Mouse (Mus musculus): ENCODE data around the gene Nup133. TPM values are rescaled to one million over a fixed set of nuclear protein-coding genes. Genes with fewer than 3 reads are reported as not detected.
A peak's percentile ranks its signal among the peaks of the same experiment; 100 is the strongest.
"Not testable (repeated sequence)": the region's sequence is repeated elsewhere in the genome, so short reads cannot be mapped to it uniquely, and the experiment has no call there.

Gene Nup133
- polyA plus RNA-seq, 1 experiment from 2014 or later = 63.0 TPM

- ATAC-seq (replicated peaks; ENCODE audit: insufficient number of reproducible peaks, low FRiP score, low TSS enrichment, low read depth) (no peak), DNase-seq (ENCODE audit: low spot score) (peak; percentile 62)
- WGBS = 75% methylated on average over 2 of the region's 2 CpGs
- H3K4me3 ChIP-seq (ENCODE audit: low read depth, low read length) = no peak overlapping the region
- no peaks in the 10 kb centered on the region; the same call in 1 of the 2 replicates for H3K36me3 ChIP-seq (replicated peaks; ENCODE audit: control insufficient read depth, insufficient read depth, low read depth, low read length)
- no peaks in the 10 kb centered on the region for H3K27me3 ChIP-seq (ENCODE audit: control insufficient read depth, insufficient read depth, low read length)
- H3K27ac ChIP-seq (replicated peaks; ENCODE audit: low read depth, low read length) = no peak overlapping the region
- H3K9me3 ChIP-seq (replicated peaks; ENCODE audit: control insufficient read depth, low read length) = no peaks in the 10 kb centered on the region
- no peak overlapping the region for H3K4me2 ChIP-seq (ENCODE audit: low read depth, low read length)
- no peak overlapping the region for H3K9ac ChIP-seq (replicated peaks; ENCODE audit: low read length)
- no peaks in the 10 kb centered on the region for H3K4me1 ChIP-seq (ENCODE audit: control insufficient read depth, insufficient read depth, low read length)
Observed at GRCm38 (mm10) chr8:123966896-123967295, 17.8 kb upstream of the Nup133 start.

- Histone ChIP-seq H3K9ac (replicated peaks; ENCODE audit: low read length) (no peak overlapping the region), H3K4me2 (ENCODE audit: low read depth, low read length) (no peak overlapping the region), H3K36me3 (replicated peaks; ENCODE audit: control insufficient read depth, insufficient read depth, low read depth, low read length) (no peaks in the 10 kb centered on the region), H3K27ac (replicated peaks; ENCODE audit: low read depth, low read length) (no peak overlapping the region), H3K4me3 (ENCODE audit: low read depth, low read length) (no peak overlapping the region), H3K27me3 (ENCODE audit: control insufficient read depth, insufficient read depth, low read length) (no peaks in the 10 kb centered on the region), H3K4me1 (ENCODE audit: control insufficient read depth, insufficient read depth, low read length) (no peaks in the 10 kb centered on the region), H3K9me3 (replicated peaks; ENCODE audit: control insufficient read depth, low read length) (no peaks in the 10 kb centered on the region)
- WGBS = 68% methylated on average over 1 of the region's 1 CpGs
- DNase-seq (ENCODE audit: low spot score) (no peak), ATAC-seq (replicated peaks; ENCODE audit: insufficient number of reproducible peaks, low FRiP score, low TSS enrichment, low read depth) (no peak)
Observed at GRCm38 (mm10) chr8:123961371-123961770, 12.3 kb upstream of the Nup133 start.

GRCm38 (mm10) chr8:123960556-123960955 is 11.5 kb upstream of the Nup133 start:
- H3K9ac ChIP-seq (replicated peaks; ENCODE audit: low read length); ATAC-seq (replicated peaks; ENCODE audit: insufficient number of reproducible peaks, low FRiP score, low TSS enrichment, low read depth); DNase-seq (ENCODE audit: low spot score); H3K4me3 ChIP-seq (ENCODE audit: low read depth, low read length); H3K4me1 ChIP-seq (ENCODE audit: control insufficient read depth, insufficient read depth, low read length); H3K36me3 ChIP-seq (replicated peaks; ENCODE audit: control insufficient read depth, insufficient read depth, low read depth, low read length); H3K27ac ChIP-seq (replicated peaks; ENCODE audit: low read depth, low read length); H3K9me3 ChIP-seq (replicated peaks; ENCODE audit: control insufficient read depth, low read length); H3K27me3 ChIP-seq (ENCODE audit: control insufficient read depth, insufficient read depth, low read length); H3K4me2 ChIP-seq (ENCODE audit: low read depth, low read length): not testable (repeated sequence)
- 91% methylated on average over 5 of the region's 5 CpGs for WGBS

- Histone ChIP-seq H3K4me2 (ENCODE audit: low read depth, low read length) (no peak overlapping the region), H3K4me3 (ENCODE audit: low read depth, low read length) (no peak overlapping the region), H3K27me3 (ENCODE audit: control insufficient read depth, insufficient read depth, low read length) (no peaks in the 10 kb centered on the region), H3K9me3 (replicated peaks; ENCODE audit: control insufficient read depth, low read length) (no peaks in the 10 kb centered on the region), H3K4me1 (ENCODE audit: control insufficient read depth, insufficient read depth, low read length) (no peaks in the 10 kb centered on the region), H3K36me3 (replicated peaks; ENCODE audit: control insufficient read depth, insufficient read depth, low read depth, low read length) (no peaks in the 10 kb centered on the region), H3K9ac (replicated peaks; ENCODE audit: low read length) (no peak overlapping the region), H3K27ac (replicated peaks; ENCODE audit: low read depth, low read length) (no peak overlapping the region)
- ATAC-seq (replicated peaks; ENCODE audit: insufficient number of reproducible peaks, low FRiP score, low TSS enrichment, low read depth) (no peak), DNase-seq (ENCODE audit: low spot score) (no peak)
- 91% methylated on average over 9 of the region's 9 CpGs for WGBS
Observed at GRCm38 (mm10) chr8:123960056-123960455, 11.0 kb upstream of the Nup133 start.

GRCm38 (mm10) chr8:123959473-123959872 is 10.4 kb upstream of the Nup133 start:
- Histone ChIP-seq H3K36me3 (replicated peaks; ENCODE audit: control insufficient read depth, insufficient read depth, low read depth, low read length) (no peaks in the 10 kb centered on the region), H3K4me2 (ENCODE audit: low read depth, low read length) (no peak overlapping the region)
- WGBS = 89% methylated on average over 6 of the region's 6 CpGs

GRCm38 (mm10) chr8:123958130-123958529 is 9.1 kb upstream of the Nup133 start:
- Histone ChIP-seq H3K9ac (replicated peaks; ENCODE audit: low read length) (no peak overlapping the region), H3K36me3 (replicated peaks; ENCODE audit: control insufficient read depth, insufficient read depth, low read depth, low read length) (no peaks in the 10 kb centered on the region)
- WGBS = 80% methylated on average over 17 of the region's 17 CpGs

More at GRCm38 (mm10) chr8:123959473-123959872, 10.4 kb upstream of the Nup133 start:
- ATAC-seq (replicated peaks; ENCODE audit: insufficient number of reproducible peaks, low FRiP score, low TSS enrichment, low read depth) = no peak
- Histone ChIP-seq H3K4me3 (ENCODE audit: low read depth, low read length) (no peak overlapping the region), H3K27me3 (ENCODE audit: control insufficient read depth, insufficient read depth, low read length) (no peaks in the 10 kb centered on the region), H3K9ac (replicated peaks; ENCODE audit: low read length) (no peak overlapping the region), H3K9me3 (replicated peaks; ENCODE audit: control insufficient read depth, low read length) (no peaks in the 10 kb centered on the region), H3K27ac (replicated peaks; ENCODE audit: low read depth, low read length) (no peak overlapping the region), H3K4me1 (ENCODE audit: control insufficient read depth, insufficient read depth, low read length) (no peaks in the 10 kb centered on the region)
- no peak for DNase-seq (ENCODE audit: low spot score)

GRCm38 (mm10) chr8:123954246-123954645 is 5.2 kb upstream of the Nup133 start:
- 94% methylated on average over 8 of the region's 8 CpGs for WGBS
- Histone ChIP-seq H3K9ac (replicated peaks; ENCODE audit: low read length) (no peak overlapping the region), H3K36me3 (replicated peaks; ENCODE audit: control insufficient read depth, insufficient read depth, low read depth, low read length) (no peaks in the 10 kb centered on the region), H3K4me1 (ENCODE audit: control insufficient read depth, insufficient read depth, low read length) (no peaks in the 10 kb centered on the region), H3K4me2 (ENCODE audit: low read depth, low read length) (no peak overlapping the region), H3K4me3 (ENCODE audit: low read depth, low read length) (no peak overlapping the region), H3K27me3 (ENCODE audit: control insufficient read depth, insufficient read depth, low read length) (no peaks in the 10 kb centered on the region), H3K9me3 (replicated peaks; ENCODE audit: control insufficient read depth, low read length) (no peaks in the 10 kb centered on the region), H3K27ac (replicated peaks; ENCODE audit: low read depth, low read length) (no peak overlapping the region)
- no peak for ATAC-seq (replicated peaks; ENCODE audit: insufficient number of reproducible peaks, low FRiP score, low TSS enrichment, low read depth)
- DNase-seq (ENCODE audit: low spot score) = no peak

More at GRCm38 (mm10) chr8:123958130-123958529, 9.1 kb upstream of the Nup133 start:
- Histone ChIP-seq H3K9me3 (replicated peaks; ENCODE audit: control insufficient read depth, low read length) (no peaks in the 10 kb centered on the region), H3K27ac (replicated peaks; ENCODE audit: low read depth, low read length) (no peak overlapping the region), H3K4me3 (ENCODE audit: low read depth, low read length) (no peak overlapping the region), H3K4me1 (ENCODE audit: control insufficient read depth, insufficient read depth, low read length) (no peaks in the 10 kb centered on the region), H3K27me3 (ENCODE audit: control insufficient read depth, insufficient read depth, low read length) (no peaks in the 10 kb centered on the region), H3K4me2 (ENCODE audit: low read depth, low read length) (no peak overlapping the region)
- ATAC-seq (replicated peaks; ENCODE audit: insufficient number of reproducible peaks, low FRiP score, low TSS enrichment, low read depth) (no peak), DNase-seq (ENCODE audit: low spot score) (no peak)

- ATAC-seq (replicated peaks; ENCODE audit: insufficient number of reproducible peaks, low FRiP score, low TSS enrichment, low read depth) (no peak), DNase-seq (ENCODE audit: low spot score) (no peak)
- Histone ChIP-seq H3K4me2 (ENCODE audit: low read depth, low read length) (no peak overlapping the region), H3K9me3 (replicated peaks; ENCODE audit: control insufficient read depth, low read length) (no peaks in the 10 kb centered on the region), H3K4me1 (ENCODE audit: control insufficient read depth, insufficient read depth, low read length) (no peaks in the 10 kb centered on the region), H3K36me3 (replicated peaks; ENCODE audit: control insufficient read depth, insufficient read depth, low read depth, low read length) (no peaks in the 10 kb centered on the region), H3K4me3 (ENCODE audit: low read depth, low read length) (no peak overlapping the region), H3K9ac (replicated peaks; ENCODE audit: low read length) (no peak overlapping the region), H3K27ac (replicated peaks; ENCODE audit: low read depth, low read length) (no peak overlapping the region), H3K27me3 (ENCODE audit: control insufficient read depth, insufficient read depth, low read length) (no peaks in the 10 kb centered on the region)
- WGBS = 87% methylated on average over 8 of the region's 8 CpGs
Observed at GRCm38 (mm10) chr8:123953686-123954085, 4.6 kb upstream of the Nup133 start.

Data from embryonic facial prominence, embryonic 11.5 days (tissue).